Mouse (Mus musculus) inflammation-experienced regulatory T-cells, adult 16 weeks (primary cell): ENCODE results near the gene Pkp2. TPM values are rescaled to one million over a fixed set of nuclear protein-coding genes. Genes with fewer than 3 reads are reported as not detected.

Experiments
- polyA plus RNA-seq: library from polyadenylated mRNA; unstranded; fragments of 100-300 nt; shearing (Covaris generic); gene quantifications from one replicate; pipeline ENCODE4 v1.2.1, GENCODE M21; 2017

Gene Pkp2
- 0.33 TPM for polyA plus RNA-seq

DNA sequence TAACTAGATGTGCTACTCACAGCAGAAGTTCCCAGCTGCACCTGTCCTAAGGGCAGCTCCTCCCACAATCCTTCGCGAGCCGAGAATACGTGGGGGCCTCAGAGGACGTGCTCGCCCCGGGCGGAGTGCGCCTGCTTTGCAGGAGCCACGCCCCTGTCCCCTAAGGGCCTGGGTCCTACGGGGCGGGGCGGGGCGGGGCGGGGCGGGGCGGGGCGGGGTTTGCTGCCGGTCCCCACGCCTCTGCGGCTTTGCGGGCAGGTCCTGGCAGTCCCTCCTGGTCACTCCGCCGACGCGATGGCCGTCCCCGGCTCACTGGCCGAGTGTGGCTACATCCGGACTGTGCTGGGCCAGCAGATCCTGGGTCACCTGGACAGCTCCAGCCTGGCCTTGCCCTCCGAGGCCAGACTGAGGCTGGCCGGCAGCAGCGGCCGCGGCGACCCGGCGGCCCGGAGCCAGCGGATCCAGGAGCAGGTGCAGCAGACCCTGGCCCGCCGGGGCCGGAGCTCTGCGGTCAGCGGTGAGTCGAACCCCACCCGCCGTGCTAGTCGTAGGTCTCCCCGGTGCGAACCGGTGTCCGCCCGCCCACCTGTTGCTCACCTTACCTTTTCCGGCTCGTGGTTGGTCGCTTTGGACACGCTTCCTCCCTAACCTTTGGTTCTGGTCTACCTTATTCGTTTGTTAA lies at the start of gene Pkp2:
Gene Pkp2 (plus strand): TSS at position 240 of the 682 bp plus-strand sequence.

DNA sequence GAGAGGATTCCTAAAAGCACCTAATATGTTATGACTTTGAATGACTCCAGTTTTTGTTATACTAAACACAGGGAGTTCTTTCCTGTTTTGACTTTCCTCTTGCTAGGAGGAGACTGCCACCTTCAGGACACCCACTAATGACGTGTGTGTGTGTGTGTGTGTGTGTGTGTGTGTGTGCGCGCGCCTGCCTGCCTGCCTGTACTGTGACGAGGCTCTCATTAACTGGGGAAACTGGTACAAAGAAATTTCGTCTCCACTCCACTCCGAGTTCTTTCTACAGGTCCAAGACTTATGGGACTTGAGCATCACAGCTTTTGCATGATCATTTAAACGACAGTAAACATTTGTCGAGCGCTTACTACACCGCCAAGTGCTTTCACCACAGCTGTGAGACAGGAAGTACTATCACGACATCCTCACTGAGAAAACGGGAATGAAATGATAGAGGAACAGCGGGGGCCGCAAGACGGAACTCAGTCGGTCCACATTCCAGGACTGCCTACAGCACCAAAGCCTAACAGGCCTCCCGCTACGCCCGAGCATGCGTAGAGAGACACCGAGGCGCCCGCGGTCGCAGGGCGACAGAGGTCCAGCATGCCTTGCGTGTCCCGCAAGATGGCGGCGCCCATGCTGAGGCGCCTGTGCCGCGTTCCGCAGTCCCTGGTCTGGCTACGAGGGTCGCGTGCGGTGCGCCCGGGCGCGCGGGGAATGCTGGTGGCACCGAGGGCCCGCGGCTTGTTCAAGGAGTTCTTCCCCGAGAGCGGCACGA lies 89.4 kb downstream of the Pkp2 start, which contains the start of gene Yars2:
Gene Yars2 (plus strand): TSS at position 597 of the 769 bp plus-strand sequence.

Other genes with a start within 250 kb of the Pkp2 start
- 4.6 TPM for gene Yars2, start 89.6 kb downstream of the Pkp2 start, polyA plus RNA-seq
- gene Dnm1l, start 145.6 kb downstream of the Pkp2 start, polyA plus RNA-seq = 65.9 TPM